Mouse (Mus musculus) liver, embryonic 14.5 days (tissue): ENCODE measurements around the gene Gfi1. TPM values are rescaled to one million over a fixed set of nuclear protein-coding genes. Genes with fewer than 3 reads are reported as not detected.

ENCODE experiments used
- ATAC-seq: fragments of 200-750 bp; cut with Nextera tagmentation; 2 replicates; pipeline ENCODE4 v1.8.0; 2017; ENCODE audit warnings: moderate number of reproducible peaks, mild to moderate bottlenecking, moderate library complexity; ENCODE audit not compliant: insufficient read depth
- DNase-seq, 3 experiments: peaks; one replicate each; pipeline ENCODE4 v3.0.0-alpha.2; 2012 to 2013; ENCODE audit warnings: low read depth in 3 of 3, low spot score in 3 of 3
- H3K27ac ChIP-seq: fragments of 300-500 bp; sonication (generic); 2 replicates; pipeline ENCODE4 v1.5.1; 2014; ENCODE audit warnings: moderate library complexity, mild to moderate bottlenecking, control low read depth, inconsistent platforms
- H3K27me3 ChIP-seq: fragments of 300-500 bp; sonication (generic); 2 replicates; pipeline ENCODE4 v1.6.1; 2014; ENCODE audit warnings: mild to moderate bottlenecking, low read length, moderate library complexity; ENCODE audit not compliant: control insufficient read depth, insufficient read depth
- H3K36me3 ChIP-seq: fragments of 300-500 bp; sonication (generic); replicated peaks from 2 replicates; pipeline ENCODE4 v1.6.1; 2014; ENCODE audit warnings: low read depth; ENCODE audit not compliant: control insufficient read depth, insufficient read depth
- H3K4me1 ChIP-seq, 2 experiments: fragments of 200-500 bp in 1 of 2; fragments of 300-500 bp in 1 of 2; sonication (generic) in 1 of 2; replicated peaks; 2 replicates each; pipeline ENCODE4 v1.6.1; 2012 to 2014; ENCODE audit warnings: antibody characterized with exemption in 1 of 2, inconsistent platforms in 1 of 2, low read length in 1 of 2; ENCODE audit not compliant: control insufficient read depth in 2 of 2, insufficient read depth in 2 of 2
- H3K4me2 ChIP-seq: fragments of 300-500 bp; sonication (generic); 2 replicates; pipeline ENCODE4 v1.6.1; 2014; ENCODE audit warnings: low read depth, mild to moderate bottlenecking, control low read depth, moderate library complexity
- H3K4me3 ChIP-seq, 2 experiments: fragments of 200-500 bp in 1 of 2; fragments of 300-500 bp in 1 of 2; sonication (generic) in 1 of 2; 2 replicates each; pipeline ENCODE4 v1.5.1; 2012 to 2014; ENCODE audit warnings: low read depth in 2 of 2, low read length in 2 of 2, mild to moderate bottlenecking in 2 of 2, control low read depth in 1 of 2, inconsistent platforms in 1 of 2, moderate library complexity in 1 of 2; ENCODE audit not compliant: insufficient read depth in 1 of 2
- H3K9ac ChIP-seq: fragments of 300-500 bp; sonication (generic); replicated peaks from 2 replicates; pipeline ENCODE4 v1.6.1; 2014; ENCODE audit warnings: mild to moderate bottlenecking, control low read depth, moderate library complexity
- H3K9me3 ChIP-seq: fragments of 300-500 bp; sonication (generic); 2 replicates; pipeline ENCODE4 v1.6.1; 2016; ENCODE audit warnings: low read length, mixed read lengths; ENCODE audit not compliant: control insufficient read depth
- CTCF ChIP-seq: IDR thresholded peaks from 2 replicates; pipeline ENCODE4 v1.5.1; 2016; ENCODE audit warnings: antibody characterized with exemption, low read depth, control low read depth
- EP300 ChIP-seq: IDR thresholded peaks from 2 replicates; pipeline ENCODE4 v1.6.1; 2016; ENCODE audit warnings: antibody characterized with exemption, low read depth
- WGBS: fragments of 180-500 bp; shearing (Covaris S2); extraction: QIAGEN DNeasy Blood & Tissue Kit; methylation state at CpG from one replicate; pipeline ENCODE4 v1.1.7; 2014; ENCODE audit not compliant: insufficient replicate concordance; 5-methylcytosine and 5-hydroxymethylcytosine counted together
- polyA plus RNA-seq, 2 experiments: library from polyadenylated mRNA; depleted of rRNA in 1 of 2; stranded (reverse) in 1 of 2; unstranded in 1 of 2; fragments of >200 nt; fragmentation: Nextera tagmentation in 1 of 2; extraction: Ambion mirVana in 1 of 2; gene quantifications; 2 replicates each; pipeline versions ENCODE4 v1.2.1 to v1.2.3; 2012 to 2014

Gene Gfi1
- polyA plus RNA-seq, 2 experiments, result 1.7 to 2.2 TPM

GRCm38 (mm10) chr5:107731408-107731807, 5.6 kb upstream of the Gfi1 start:
- H3K27me3 ChIP-seq, result peaks cover 34% of the 10 kb centered on the region
- no peak overlapping the region for H3K27ac ChIP-seq
- no peak overlapping the region for H3K9ac ChIP-seq
- TF ChIP-seq CTCF, result no peak
- TF ChIP-seq EP300, result no peak
- ATAC-seq (no peak), DNase-seq (no peak)
- no peaks in the 10 kb centered on the region for H3K9me3 ChIP-seq
- H3K4me1 ChIP-seq, result no peaks in the 10 kb centered on the region
- WGBS, result 54% methylated on average over 3 of the region's 3 CpGs
- H3K4me3 ChIP-seq, result no peak overlapping the region
- no peaks in the 10 kb centered on the region for H3K36me3 ChIP-seq
- H3K4me2 ChIP-seq, result no peak overlapping the region

GRCm38 (mm10) chr5:107727007-107727402, 1.2 kb upstream of the Gfi1 start:
- no peak overlapping the region for H3K9ac ChIP-seq
- ATAC-seq (no peak), DNase-seq (no peak)
- no peaks in the 10 kb centered on the region for H3K36me3 ChIP-seq
- no peaks in the 10 kb centered on the region for H3K4me1 ChIP-seq
- no peak overlapping the region for H3K27ac ChIP-seq
- no peaks in the 10 kb centered on the region for H3K9me3 ChIP-seq
- WGBS, result 30% methylated on average over 12 of the region's 12 CpGs
- peaks cover 74% of the 10 kb centered on the region for H3K27me3 ChIP-seq
- TF ChIP-seq CTCF (no peak), EP300 (no peak)
- H3K4me2 ChIP-seq, result no peak overlapping the region
- no peak overlapping the region for H3K4me3 ChIP-seq

- Histone ChIP-seq H3K9ac (no peak overlapping the region), H3K4me1 (no peaks in the 10 kb centered on the region), H3K27ac (no peak overlapping the region), H3K4me2 (peak overlapping the region; percentile 54), H3K9me3 (no peaks in the 10 kb centered on the region), H3K4me3 (peak overlapping the region in 1 of 2 experiments; percentile 26; a peak in 2 of 4 replicates), H3K27me3 (peaks cover 78% of the 10 kb centered on the region), H3K36me3 (no peaks in the 10 kb centered on the region)
- no peak for ATAC-seq
- TF ChIP-seq CTCF, result no peak
- no peak for TF ChIP-seq EP300
- no peak for DNase-seq
- WGBS, result 1% methylated on average over 57 of the region's 57 CpGs
Measured at GRCm38 (mm10) chr5:107726281-107727006, 608 bp upstream of the Gfi1 start.

GRCm38 (mm10) chr5:107724661-107725434, 988 bp downstream of the Gfi1 start:
- 1% methylated on average over 52 of the region's 52 CpGs for WGBS
- H3K9me3 ChIP-seq, result no peaks in the 10 kb centered on the region
- TF ChIP-seq CTCF (no peak), EP300 (no peak)
- ATAC-seq (peak; percentile 15; the same call in 1 of the 2 replicates), DNase-seq (no peak)
- H3K4me3 ChIP-seq, result peak overlapping the region; percentile 19 to 29; a peak in 2 of 4 replicates
- H3K4me2 ChIP-seq, result peak overlapping the region; percentile 40
- H3K36me3 ChIP-seq, result no peaks in the 10 kb centered on the region
- H3K9ac ChIP-seq, result no peak overlapping the region
- H3K27me3 ChIP-seq, result peaks cover 91% of the 10 kb centered on the region
- H3K4me1 ChIP-seq, result no peaks in the 10 kb centered on the region
- H3K27ac ChIP-seq, result no peak overlapping the region
